Mouse (Mus musculus) layer of hippocampus, adult 11-12 months (tissue): ENCODE data around the gene Xpnpep1.

Source experiments
- DNase-seq: peaks from one replicate; pipeline ENCODE4 v3.0.0; 2022; ENCODE audit warnings: low spot score

Xpnpep1 gene

GRCm38 (mm10) chr19:53040164-53041132, at the start of gene Xpnpep1:
TSS of gene Xpnpep1 (minus strand) at chr19:53040214.
- peak; percentile 61 for DNase-seq

- DNase-seq: peak; percentile 42
Observed at GRCm38 (mm10) chr19:53087268-53088143, 47.5 kb upstream of the Xpnpep1 start.

GRCm38 (mm10) chr19:53086861-53087260, 46.8 kb upstream of the Xpnpep1 start:
- DNase-seq: no peak

- DNase-seq: peak; percentile 21
Observed at GRCm38 (mm10) chr19:53084735-53085134, 44.7 kb upstream of the Xpnpep1 start.

- no peak for DNase-seq
Observed at GRCm38 (mm10) chr19:53082862-53083261, 42.8 kb upstream of the Xpnpep1 start.

GRCm38 (mm10) chr19:53081339-53081738, 41.3 kb upstream of the Xpnpep1 start:
- DNase-seq: no peak

GRCm38 (mm10) chr19:53080921-53081320, 40.9 kb upstream of the Xpnpep1 start:
- no peak for DNase-seq

- DNase-seq: no peak
Observed at GRCm38 (mm10) chr19:53080487-53080886, 40.5 kb upstream of the Xpnpep1 start.

GRCm38 (mm10) chr19:53080026-53080425, 40.0 kb upstream of the Xpnpep1 start:
- no peak for DNase-seq

- no peak for DNase-seq
Observed at GRCm38 (mm10) chr19:53078271-53079085, 38.5 kb upstream of the Xpnpep1 start.

GRCm38 (mm10) chr19:53077278-53077677, 37.3 kb upstream of the Xpnpep1 start:
- no peak for DNase-seq

GRCm38 (mm10) chr19:53076238-53076981, 36.4 kb upstream of the Xpnpep1 start:
- peak; percentile 53 for DNase-seq

GRCm38 (mm10) chr19:53075896-53076237, 35.9 kb upstream of the Xpnpep1 start:
- no peak for DNase-seq

GRCm38 (mm10) chr19:53074899-53075722, 35.1 kb upstream of the Xpnpep1 start:
- no peak for DNase-seq

GRCm38 (mm10) chr19:53073521-53073920, 33.5 kb upstream of the Xpnpep1 start:
- no peak for DNase-seq

- no peak for DNase-seq
Observed at GRCm38 (mm10) chr19:53072406-53072805, 32.4 kb upstream of the Xpnpep1 start.

GRCm38 (mm10) chr19:53071651-53072050, 31.6 kb upstream of the Xpnpep1 start:
- DNase-seq: no peak

GRCm38 (mm10) chr19:53070870-53071269, 30.9 kb upstream of the Xpnpep1 start:
- no peak for DNase-seq

GRCm38 (mm10) chr19:53069451-53069850, 29.4 kb upstream of the Xpnpep1 start:
- no peak for DNase-seq

GRCm38 (mm10) chr19:53066934-53067333, 26.9 kb upstream of the Xpnpep1 start:
- DNase-seq: no peak
